Mouse (Mus musculus): ENCODE measurements around the gene Rab6b.
A peak's percentile ranks its signal among the peaks of the same experiment; 100 is the strongest.

DNA sequence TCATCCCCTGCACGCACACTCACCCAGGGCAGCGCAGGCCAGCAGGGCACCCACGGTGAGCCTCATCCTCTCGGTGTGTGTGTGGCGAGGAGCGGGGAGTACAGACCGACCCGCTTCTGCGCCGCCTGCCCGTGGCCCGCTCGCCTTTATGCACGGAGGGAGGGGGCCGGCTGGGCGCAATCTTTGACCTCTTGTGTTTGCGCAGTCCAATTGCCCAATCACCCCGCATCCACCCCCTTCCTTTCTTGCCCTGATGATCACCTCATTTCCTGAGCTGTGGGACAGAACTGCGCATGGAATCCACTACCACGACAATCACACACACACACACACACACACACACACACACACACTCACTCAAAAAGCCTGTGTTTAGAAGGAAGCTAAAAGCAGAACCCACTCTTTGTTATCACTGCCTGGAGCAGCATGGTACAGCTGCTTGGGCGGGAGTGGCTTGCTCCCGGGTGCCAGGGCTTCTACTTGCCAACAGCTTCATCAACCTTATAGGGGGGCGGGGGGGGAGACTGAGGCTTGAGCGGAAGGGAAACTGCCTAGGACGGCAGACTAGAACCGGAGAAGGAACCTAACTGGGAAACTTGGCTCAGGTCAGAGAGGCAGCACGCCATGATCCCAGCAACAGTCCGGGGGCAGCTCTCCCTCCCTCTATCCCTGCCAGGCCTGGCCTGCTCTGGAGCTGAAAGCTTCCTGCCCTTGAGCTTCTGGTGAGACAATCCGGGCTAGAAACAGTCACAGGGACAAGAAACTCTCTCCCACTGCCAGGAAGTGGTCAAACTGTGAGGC lies 118.8 kb downstream of the Rab6b start, which contains the start of the genes Gm20425 and Trf:
- TF ChIP-seq CTCF (IDR thresholded peaks at IDR 0.05; ENCODE audit: insufficient read depth, low read length), result no peak
- TF ChIP-seq POLR2A (IDR thresholded peaks at IDR 0.05; ENCODE audit: borderline replicate concordance, extremely low read depth, low read depth, low read length), result peak; percentile 79; the same call in 1 of the 2 replicates

All from lung, adult 2 months (tissue).